Mouse (Mus musculus) c-Kit-positive CD71-positive TER-119-negative erythroid progenitor cells, embryonic 14.5 days (primary cell): ENCODE measurements at regions not wholly inside any gene's neighbourhood (a gene's known extent, or its start where the extent isn't known, plus 50 kb on each side); places are given as distances from the start of the nearest gene placed in this dataset.
"Not testable (repeated sequence)": the region's sequence is repeated elsewhere in the genome, so short reads cannot be mapped to it uniquely, and the experiment has no call there.

Experiments
- DNase-seq: peaks from one replicate; pipeline ENCODE4 v3.0.0-alpha.2; 2013; ENCODE audit warnings: low read depth

- DNase-seq: no peak
Measured at GRCm38 (mm10) chr14:104208040-104208816, 259.6 kb downstream of the Pou4f1 start.

DNA sequence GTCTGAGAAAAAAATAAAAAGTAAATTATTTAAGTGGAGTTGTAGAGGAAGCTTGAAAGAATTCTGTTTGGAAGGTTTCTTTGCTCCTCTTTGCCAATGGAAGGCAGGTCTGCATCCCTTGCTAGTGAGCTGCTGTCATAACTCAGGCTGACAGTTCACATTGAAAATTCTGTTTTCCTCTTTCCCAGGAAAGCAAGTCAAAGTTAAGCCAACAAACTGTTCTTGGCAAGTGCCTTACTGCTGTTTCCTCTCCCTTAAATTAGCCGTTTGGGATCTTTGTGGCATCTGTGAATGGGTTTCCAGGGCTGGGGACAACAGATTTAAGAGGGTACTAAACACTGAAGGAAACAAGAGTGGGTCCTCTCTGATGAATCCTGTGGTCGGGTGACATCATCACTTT is 261.2 kb downstream of the Pou4f1 start:
- DNase-seq: no peak

GRCm38 (mm10) chr14:104203239-104203986 is 264.4 kb downstream of the Pou4f1 start:
- DNase-seq: no peak

DNA sequence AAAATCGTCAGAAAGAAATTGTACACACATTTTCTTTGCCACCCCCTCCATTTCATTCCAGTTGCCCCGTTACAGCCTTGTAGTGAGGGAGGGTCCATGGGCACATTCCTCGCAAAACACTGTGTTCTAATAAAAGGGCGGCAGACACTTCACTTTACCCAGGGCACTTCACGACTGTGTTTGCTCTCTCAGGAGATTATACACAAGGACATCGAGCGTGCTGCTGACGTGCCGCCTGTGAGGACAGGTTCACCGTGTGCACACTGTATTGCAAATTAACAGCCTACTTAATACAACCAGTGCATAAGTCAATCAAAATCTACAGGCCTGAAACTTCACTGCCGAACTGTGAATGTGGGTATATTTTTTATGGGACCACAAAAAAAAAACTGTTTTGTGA is 274.6 kb downstream of the Pou4f1 start:
- no peak for DNase-seq

DNA sequence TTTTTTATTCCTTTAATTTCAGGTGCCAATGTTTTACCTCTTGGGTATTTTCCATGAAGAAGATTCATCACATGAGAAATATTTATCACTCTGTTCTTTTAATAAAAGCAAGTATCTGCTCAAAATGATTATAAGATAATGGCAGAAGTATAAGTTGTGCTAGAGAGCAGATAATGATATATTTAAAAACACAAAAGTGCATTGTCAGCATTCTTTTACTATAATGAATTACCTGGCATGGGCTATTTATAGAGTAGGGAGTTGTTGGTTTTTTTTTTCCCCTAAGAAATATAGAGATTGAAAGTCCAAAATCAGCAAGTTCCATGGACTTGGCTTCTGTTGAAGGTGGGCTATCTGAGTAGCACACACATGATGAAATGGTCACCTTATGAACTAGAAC is 292.7 kb downstream of the Pou4f1 start:
- no peak for DNase-seq

GRCm38 (mm10) chr14:104146841-104147240 is 302.6 kb upstream of the Ednrb start:
- no peak for DNase-seq

GRCm38 (mm10) chr14:104145395-104145794 is 301.2 kb upstream of the Ednrb start:
- no peak for DNase-seq

DNA sequence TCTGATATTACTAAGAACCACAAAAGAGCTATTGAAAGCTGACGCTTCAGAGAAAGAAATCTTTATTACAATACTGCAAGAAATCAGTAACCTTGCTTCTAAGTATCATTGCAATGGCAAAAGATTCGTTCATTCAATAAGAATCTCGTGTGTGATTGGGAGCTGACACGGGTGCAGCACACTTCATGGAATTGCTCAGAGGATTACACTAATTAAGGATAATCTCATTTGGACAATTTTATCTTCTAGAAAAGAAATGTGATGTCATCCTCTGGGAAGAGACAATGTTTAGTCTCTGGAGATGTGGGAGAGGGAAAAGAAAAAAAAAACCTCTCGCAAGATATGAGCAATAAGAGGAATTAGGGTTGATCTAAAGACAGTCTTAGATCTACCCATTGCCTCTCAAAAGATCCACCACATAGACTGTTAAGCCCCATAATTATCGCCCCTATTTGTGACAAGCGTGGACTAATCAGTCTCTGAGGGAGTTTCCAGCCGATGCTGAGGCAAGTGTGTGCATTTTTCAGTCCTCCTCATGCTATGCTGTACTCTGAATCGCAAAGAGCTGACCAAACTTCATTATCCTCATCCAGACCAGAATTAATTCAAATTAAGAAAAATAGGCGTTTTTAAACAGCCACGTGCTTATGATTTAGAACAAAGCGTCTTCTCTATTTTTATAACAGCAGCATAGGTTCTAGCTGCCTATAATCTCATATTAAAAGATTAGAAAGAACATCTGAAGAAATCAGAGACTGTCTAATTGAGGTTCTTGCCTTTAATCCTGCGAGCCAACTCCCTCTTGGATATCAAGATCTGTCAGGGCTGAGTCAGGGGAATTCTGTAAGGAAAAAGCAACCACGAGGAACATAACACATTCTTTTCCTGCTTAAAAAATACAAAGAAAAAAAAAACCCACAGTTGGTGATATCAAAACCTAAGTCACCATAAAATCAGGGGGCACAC is 271.1 kb upstream of the Ednrb start:
- no peak for DNase-seq

DNA sequence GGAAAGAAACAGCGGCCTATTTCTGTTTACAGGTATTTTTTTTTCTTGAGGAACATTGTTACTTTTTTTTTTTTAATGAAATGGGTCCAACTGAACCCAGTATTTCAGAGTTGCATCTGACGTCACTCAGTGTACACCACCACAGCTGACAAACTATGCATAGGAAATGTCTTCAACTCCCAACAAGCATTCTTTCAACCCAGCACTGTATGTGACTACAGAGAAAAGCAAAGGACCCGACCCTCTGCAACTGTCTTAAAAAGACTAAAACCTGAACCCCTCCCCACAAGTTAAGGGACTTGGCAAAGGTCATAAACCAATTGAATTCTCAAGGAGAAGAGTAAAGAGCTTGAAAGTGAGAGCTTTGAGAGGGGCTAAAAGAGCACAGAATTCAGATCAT is 270.0 kb upstream of the Ednrb start:
- no peak for DNase-seq

GRCm38 (mm10) chr14:104113448-104113847 is 269.2 kb upstream of the Ednrb start:
- no peak for DNase-seq

DNA sequence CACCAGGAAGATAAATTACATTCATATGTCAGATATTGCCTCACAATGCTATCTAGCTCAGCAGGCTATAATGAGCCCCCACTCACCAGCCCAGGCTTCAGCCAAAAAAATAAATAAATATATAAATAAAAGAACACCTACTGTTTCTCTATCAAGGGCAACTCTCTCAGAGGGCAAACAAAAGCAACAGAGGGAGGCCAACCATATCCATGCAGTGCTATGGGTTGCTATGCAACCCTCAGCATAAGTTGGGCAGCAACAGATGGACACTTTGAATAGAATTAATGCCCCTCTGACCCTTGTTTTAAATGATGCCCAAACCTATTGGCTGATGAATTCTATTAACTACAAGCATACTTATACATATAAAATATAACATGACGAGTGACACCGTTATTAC is 242.2 kb upstream of the Ednrb start:
- DNase-seq: no peak

- DNase-seq: not testable (repeated sequence)
Measured at GRCm38 (mm10) chr14:104064199-104064598, 220.0 kb upstream of the Ednrb start.

GRCm38 (mm10) chr14:104053697-104054096 is 209.5 kb upstream of the Ednrb start:
- DNase-seq: no peak

- peak; percentile 2 for DNase-seq
Measured at GRCm38 (mm10) chr14:104038628-104039325, 194.6 kb upstream of the Ednrb start.

DNA sequence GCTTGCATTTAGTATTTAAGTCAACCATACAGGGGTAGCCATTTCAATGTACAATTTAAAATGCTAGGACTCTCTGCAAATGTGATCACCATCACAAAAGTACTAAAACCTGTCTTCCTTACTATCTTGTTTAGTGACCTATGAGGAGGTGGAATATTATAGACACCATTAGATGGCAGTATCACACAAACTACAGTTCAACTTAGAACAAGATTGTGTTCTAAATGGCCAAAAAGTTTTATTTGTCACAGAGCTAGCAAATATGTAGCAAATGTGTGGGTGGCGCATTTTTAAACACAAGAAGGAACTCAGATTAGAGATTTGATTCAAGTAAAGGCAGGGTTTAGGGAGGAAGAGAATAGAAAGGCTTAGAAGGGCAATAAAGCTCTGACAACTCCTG is 189.4 kb upstream of the Ednrb start:
- DNase-seq: no peak

DNA sequence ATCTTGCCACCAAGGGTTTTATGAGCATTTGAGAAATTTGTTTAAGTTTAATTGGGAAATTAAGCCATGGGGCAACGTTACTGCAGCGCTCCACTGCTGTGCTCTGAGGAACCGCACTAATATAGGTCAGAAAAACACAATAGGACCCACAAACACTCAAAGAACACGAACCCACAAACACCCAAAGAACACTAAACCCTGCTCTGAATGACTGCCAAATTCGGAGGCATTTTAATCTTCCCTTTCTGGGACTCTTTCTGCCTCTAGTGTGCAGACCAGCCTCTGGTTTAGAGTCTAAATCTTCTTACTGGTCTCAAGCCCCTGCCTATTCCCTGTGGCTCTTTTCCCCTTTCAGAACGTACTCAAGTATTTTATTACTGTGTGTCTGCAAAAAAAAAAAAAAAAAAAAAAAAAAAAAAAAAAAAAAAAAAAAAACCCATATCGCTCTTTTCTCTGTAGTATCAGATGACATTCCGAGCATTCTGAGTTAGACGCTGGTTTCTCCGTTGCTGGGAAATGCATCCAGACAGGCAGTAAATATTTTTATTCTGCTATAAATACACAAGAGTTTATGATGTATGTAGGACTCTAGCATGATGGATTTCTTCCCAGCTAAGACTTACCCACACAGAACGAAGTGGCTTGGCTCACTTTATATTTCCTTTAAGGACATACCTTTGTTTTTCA is 186.7 kb upstream of the Ednrb start:
- DNase-seq: no peak

DNA sequence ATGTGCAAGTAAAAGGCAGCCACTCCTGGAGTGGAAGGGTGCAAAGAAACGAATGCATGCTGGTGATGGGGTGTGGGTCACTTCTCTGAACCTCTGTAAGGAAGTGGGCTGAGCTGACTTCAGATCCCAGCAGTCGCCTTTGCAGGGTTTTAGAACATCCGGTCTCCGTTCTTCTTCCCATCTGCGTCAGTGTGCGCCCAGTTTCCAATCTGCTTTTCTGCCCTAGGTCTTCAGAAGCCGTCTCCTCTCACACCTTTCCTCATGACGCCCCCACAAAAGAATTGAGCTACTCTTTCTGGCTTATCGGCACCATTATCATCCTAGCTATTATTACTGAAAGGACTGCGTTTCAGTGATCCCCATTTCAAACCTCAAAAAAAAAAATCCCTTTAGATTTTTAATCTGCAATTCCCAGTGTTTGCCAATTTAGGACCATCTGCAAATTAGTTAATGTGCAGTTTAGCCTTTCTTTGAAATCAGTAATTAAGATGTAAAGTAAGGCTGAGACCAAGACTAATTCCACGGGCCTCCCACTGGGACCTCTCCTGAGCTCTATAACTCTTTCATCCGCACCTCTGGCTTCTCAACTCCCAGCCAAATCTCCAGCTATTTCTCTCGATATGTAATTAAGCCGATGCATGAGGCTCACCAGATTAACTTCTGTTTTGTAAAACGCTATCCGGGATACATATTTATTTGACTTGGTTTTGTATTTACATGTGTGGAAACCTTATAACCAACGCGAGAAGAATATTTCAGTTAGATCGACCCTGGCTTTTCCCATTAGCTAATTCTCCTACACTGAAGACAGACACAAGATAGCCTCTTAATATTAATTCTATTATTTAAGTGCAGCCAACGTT is 185.7 kb upstream of the Ednrb start:
- DNase-seq: no peak

DNA sequence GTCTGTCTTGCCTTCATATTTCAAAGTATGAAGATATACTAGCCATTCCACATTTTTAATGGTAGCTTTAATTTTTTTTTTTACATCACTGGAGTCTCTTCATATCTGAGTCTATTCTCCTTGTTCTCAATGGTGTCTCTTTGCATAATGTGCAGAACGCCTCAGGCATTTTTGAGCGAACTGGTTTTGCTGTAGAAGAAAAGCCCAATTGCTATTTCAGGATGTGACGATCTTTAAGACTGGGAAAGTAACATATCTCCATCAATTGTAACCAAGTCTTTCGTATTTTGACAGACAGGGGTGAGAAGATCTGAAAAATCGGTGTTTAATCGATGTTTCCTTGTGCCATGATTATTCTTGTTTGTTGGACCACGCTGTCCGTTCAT is 183.7 kb upstream of the Ednrb start:
- DNase-seq: no peak

- peak; percentile 15 for DNase-seq
Measured at GRCm38 (mm10) chr14:104027077-104027899, 183.1 kb upstream of the Ednrb start.
